Mouse (Mus musculus) liver, embryonic 11.5 days (tissue): ENCODE data around the gene Calcoco1. TPM values are rescaled to one million over a fixed set of nuclear protein-coding genes. Genes with fewer than 3 reads are reported as not detected.
A peak's percentile ranks its signal among the peaks of the same experiment; 100 is the strongest.
"Not testable (repeated sequence)": the region's sequence is repeated elsewhere in the genome, so short reads cannot be mapped to it uniquely, and the experiment has no call there.

ENCODE experiments used
- ATAC-seq: fragments of 200-750 bp; cut with Nextera tagmentation; replicated peaks from 2 replicates; pipeline ENCODE4 v1.8.0; 2017; ENCODE audit warnings: moderate number of reproducible peaks, mild to moderate bottlenecking, moderate TSS enrichment, moderate library complexity; ENCODE audit not compliant: low FRiP score
- DNase-seq: peaks from one replicate; pipeline ENCODE4 v3.0.0-alpha.2; 2017; ENCODE audit warnings: low spot score
- H3K27ac ChIP-seq: fragments of 300-500 bp; sonication (generic); 2 replicates; pipeline ENCODE4 v1.5.1; 2014; ENCODE audit warnings: mild to moderate bottlenecking, low read depth, low read length, control low read depth
- H3K27me3 ChIP-seq: fragments of 300-500 bp; sonication (generic); replicated peaks from 2 replicates; pipeline ENCODE4 v1.6.1; 2014; ENCODE audit warnings: low read length, mixed read lengths; ENCODE audit not compliant: control insufficient read depth, insufficient read depth
- H3K36me3 ChIP-seq: fragments of 300-500 bp; sonication (generic); 2 replicates; pipeline ENCODE4 v1.6.1; 2014; ENCODE audit warnings: mild to moderate bottlenecking, low read length, moderate library complexity, mixed read lengths; ENCODE audit not compliant: control insufficient read depth, insufficient read depth
- H3K4me1 ChIP-seq: fragments of 300-500 bp; sonication (generic); replicated peaks from 2 replicates; pipeline ENCODE4 v1.6.1; 2014; ENCODE audit warnings: low read length, mixed read lengths; ENCODE audit not compliant: control insufficient read depth, insufficient read depth
- H3K4me2 ChIP-seq: fragments of 300-500 bp; sonication (generic); 2 replicates; pipeline ENCODE4 v1.6.1; 2014; ENCODE audit warnings: mild to moderate bottlenecking, control low read depth, moderate library complexity
- H3K4me3 ChIP-seq: fragments of 300-500 bp; sonication (generic); 2 replicates; pipeline ENCODE4 v1.5.1; 2014; ENCODE audit warnings: low read depth, low read length, control low read depth
- H3K9ac ChIP-seq: fragments of 300-500 bp; sonication (generic); 2 replicates; pipeline ENCODE4 v1.6.1; 2014; ENCODE audit warnings: low read depth, low read length, control low read depth
- H3K9me3 ChIP-seq: fragments of 300-500 bp; sonication (generic); 2 replicates; pipeline ENCODE4 v1.6.1; 2016; ENCODE audit warnings: low read length, inconsistent platforms, mixed read lengths; ENCODE audit not compliant: control insufficient read depth
- WGBS: fragments of 180-500 bp; shearing (Covaris S2); extraction: QIAGEN DNeasy Blood & Tissue Kit; methylation state at CpG from one replicate; pipeline ENCODE4 v1.1.7; 2014; 5-methylcytosine and 5-hydroxymethylcytosine counted together
- polyA plus RNA-seq: library from polyadenylated mRNA; unstranded; fragments of >200 nt; fragmentation: Nextera tagmentation; extraction: Ambion mirVana; gene quantifications from 2 replicates; pipeline ENCODE4 v1.2.1, GENCODE M21; 2014

The Calcoco1 gene
- polyA plus RNA-seq, 1 experiment from 2014 or later, result 15.0 TPM

GRCm38 (mm10) chr15:102670767-102671575, 51.0 kb downstream of the Calcoco1 start:
- Histone ChIP-seq H3K4me3 (peak overlapping the region; percentile 65), H3K27ac (peak overlapping the region; percentile 92), H3K9me3 (no peaks in the 10 kb centered on the region), H3K9ac (peak overlapping the region; percentile 90), H3K4me1 (peaks cover 9% of the 10 kb centered on the region), H3K36me3 (peaks cover 10% of the 10 kb centered on the region; the same call in 1 of the 2 replicates), H3K4me2 (peak overlapping the region; percentile 64), H3K27me3 (peaks cover 4% of the 10 kb centered on the region; the same call in 1 of the 2 replicates)
- under 1% methylated on average over 53 of the region's 53 CpGs for WGBS
- DNase-seq, result peak; percentile 100
- ATAC-seq, result peak; percentile 94

DNA sequence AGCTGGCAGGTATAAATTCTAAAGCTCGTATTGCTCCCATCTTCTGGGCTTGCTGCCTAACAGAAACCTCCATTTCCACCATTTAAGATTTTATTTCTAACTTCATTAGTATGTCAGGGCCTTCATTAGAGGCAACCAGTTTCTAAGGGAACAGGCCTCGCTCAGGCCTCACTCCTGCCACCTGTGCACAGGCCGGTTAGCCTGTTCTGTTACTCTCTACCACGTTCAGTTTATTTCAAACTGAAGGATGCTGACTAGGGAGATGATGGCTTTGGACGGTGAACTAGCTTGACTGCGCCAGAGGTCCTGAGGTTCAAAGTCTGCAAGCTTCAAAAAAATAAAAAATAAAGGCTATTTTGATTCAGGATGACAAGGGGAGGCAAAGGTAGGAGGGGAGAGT, 51.7 kb downstream of the Calcoco1 start:
- ATAC-seq (no peak), DNase-seq (no peak)
- Histone ChIP-seq H3K9ac (peak overlapping the region; percentile 90), H3K9me3 (no peaks in the 10 kb centered on the region), H3K36me3 (peaks cover 14% of the 10 kb centered on the region; the same call in 1 of the 2 replicates), H3K27me3 (peaks cover 4% of the 10 kb centered on the region; the same call in 1 of the 2 replicates), H3K4me3 (peak overlapping the region; percentile 65), H3K27ac (peak overlapping the region; percentile 70; the same call in 1 of the 2 replicates), H3K4me2 (peak overlapping the region; percentile 64), H3K4me1 (peaks cover 9% of the 10 kb centered on the region)
- 9% methylated on average over 6 of the region's 6 CpGs for WGBS

GRCm38 (mm10) chr15:102669571-102669970, 52.4 kb downstream of the Calcoco1 start:
- Histone ChIP-seq H3K36me3 (peaks cover 20% of the 10 kb centered on the region; the same call in 1 of the 2 replicates), H3K4me2 (peak overlapping the region; percentile 64), H3K4me1 (peaks cover 9% of the 10 kb centered on the region), H3K9me3 (no peaks in the 10 kb centered on the region), H3K27me3 (peaks cover 4% of the 10 kb centered on the region; the same call in 1 of the 2 replicates), H3K27ac (no peak overlapping the region; the same call in 1 of the 2 replicates), H3K4me3 (peak overlapping the region; percentile 65; the same call in 1 of the 2 replicates), H3K9ac (peak overlapping the region; percentile 90)
- ATAC-seq, result no peak
- 84% methylated on average over 8 of the region's 8 CpGs for WGBS
- no peak for DNase-seq

GRCm38 (mm10) chr15:102665494-102665893, 56.5 kb downstream of the Calcoco1 start:
- H3K4me2 ChIP-seq, result no peak overlapping the region
- H3K4me3 ChIP-seq, result no peak overlapping the region
- ATAC-seq (peak; percentile 53; the same call in 1 of the 2 replicates), DNase-seq (no peak)
- no peaks in the 10 kb centered on the region for H3K27me3 ChIP-seq
- peaks cover 42% of the 10 kb centered on the region; the same call in 1 of the 2 replicates for H3K36me3 ChIP-seq
- peaks cover 2% of the 10 kb centered on the region; the same call in 1 of the 2 replicates for H3K4me1 ChIP-seq
- H3K9me3 ChIP-seq, result no peaks in the 10 kb centered on the region
- no peak overlapping the region for H3K9ac ChIP-seq
- 48% methylated on average over 4 of the region's 4 CpGs for whole genome bisulfite sequencing
- H3K27ac ChIP-seq, result no peak overlapping the region

GRCm38 (mm10) chr15:102663825-102664224, 58.2 kb downstream of the Calcoco1 start:
- ATAC-seq, result no peak
- H3K4me1 ChIP-seq, result no peaks in the 10 kb centered on the region; the same call in 1 of the 2 replicates
- H3K36me3 ChIP-seq, result peaks cover 42% of the 10 kb centered on the region; the same call in 1 of the 2 replicates
- H3K27ac ChIP-seq, result no peak overlapping the region
- H3K9ac ChIP-seq, result no peak overlapping the region
- H3K4me2 ChIP-seq, result no peak overlapping the region
- no peaks in the 10 kb centered on the region for H3K27me3 ChIP-seq
- H3K9me3 ChIP-seq, result no peaks in the 10 kb centered on the region
- DNase-seq, result peak; percentile 21
- 92% methylated on average over 8 of the region's 8 CpGs for WGBS
- H3K4me3 ChIP-seq, result no peak overlapping the region

DNA sequence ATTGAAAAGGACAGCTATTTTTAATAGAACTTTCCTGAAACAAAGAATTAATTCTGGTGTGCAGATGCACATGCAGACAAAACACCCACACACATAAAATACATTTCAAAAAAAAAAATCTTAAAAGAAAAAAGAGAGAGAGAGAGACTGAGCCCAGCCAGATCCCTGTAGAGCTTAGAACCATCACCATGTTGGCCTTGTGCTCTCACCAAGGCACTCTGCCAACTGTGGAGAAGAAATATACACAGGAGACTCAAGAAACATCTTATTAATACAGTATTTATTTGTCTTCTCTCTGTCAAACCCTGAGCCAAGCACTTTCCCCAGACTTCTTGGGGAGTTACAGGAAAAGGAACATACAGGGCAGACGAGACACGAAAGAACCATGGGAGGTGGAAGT, 59.4 kb downstream of the Calcoco1 start:
- not testable (repeated sequence) for H3K27ac ChIP-seq, H3K4me2 ChIP-seq, ATAC-seq, H3K9me3 ChIP-seq, H3K9ac ChIP-seq, H3K4me3 ChIP-seq, H3K27me3 ChIP-seq, H3K4me1 ChIP-seq
- WGBS, result no CpG with 5 or more reads among the region's 2 CpGs
- peak; percentile 9 for DNase-seq
- H3K36me3 ChIP-seq, result peaks cover 39% of the 10 kb centered on the region; the same call in 1 of the 2 replicates

- Histone ChIP-seq H3K4me3 (no peak overlapping the region), H3K4me1 (no peaks in the 10 kb centered on the region), H3K9me3 (no peaks in the 10 kb centered on the region), H3K36me3 (peaks cover 13% of the 10 kb centered on the region; the same call in 1 of the 2 replicates), H3K4me2 (no peak overlapping the region), H3K9ac (no peak overlapping the region), H3K27me3 (no peaks in the 10 kb centered on the region), H3K27ac (no peak overlapping the region)
- no peak for ATAC-seq
- no peak for DNase-seq
- WGBS, result 73% methylated on average over 3 of the region's 3 CpGs
Measured at GRCm38 (mm10) chr15:102657926-102658381, 64.0 kb downstream of the Calcoco1 start.
